15 mouse cellular contexts compared by ENCODE assay signal in genomic region chr5:102508162-102508561, GRCm38 (mm10).
"Had no signal": no experiment of that assay in that cellular context is flagged by ENCODE, and none has a peak within 500 bp of the region (broad histone marks: within the 10 kb centered on the region; RNA-seq: fewer than 3 reads in every experiment).

No protein-coding gene starts in this region.

- H3K4me2 ChIP-seq: limb, embryonic 15.5 days; liver, embryonic 12.5 days; midbrain, embryonic 12.5 days; neural tube, embryonic 15.5 days had no signal

- DNase-seq: kidney, adult 11 months; kidney, adult 9 months; kidney, postnatal 36 days; lung, postnatal 4 days; right cerebral cortex, adult 18-20 months; right cerebral cortex, postnatal 25 days; thymus, adult 2 months; thymus, postnatal 36 days had no signal

- H3K36me3 ChIP-seq: limb, embryonic 15.5 days; liver, embryonic 12.5 days; midbrain, embryonic 12.5 days; neural tube, embryonic 15.5 days had no signal

- H3K9me3 ChIP-seq: limb, embryonic 15.5 days; liver, embryonic 12.5 days; megakaryocyte, embryonic 14.5 days; midbrain, embryonic 12.5 days; neural tube, embryonic 15.5 days had no signal

- H3K27ac ChIP-seq: kidney, postnatal 0 days; limb, embryonic 15.5 days; liver, embryonic 12.5 days; midbrain, embryonic 12.5 days; neural tube, embryonic 15.5 days had no signal

- H3K4me1 ChIP-seq: liver, embryonic 12.5 days; midbrain, embryonic 12.5 days; neural tube, embryonic 15.5 days had no signal

- ATAC-seq: liver, embryonic 12.5 days had no signal

- H3K27me3 ChIP-seq: limb, embryonic 15.5 days; liver, embryonic 12.5 days; megakaryocyte, embryonic 14.5 days; midbrain, embryonic 12.5 days; neural tube, embryonic 15.5 days had no signal

- H3K9ac ChIP-seq: limb, embryonic 15.5 days; liver, embryonic 12.5 days; midbrain, embryonic 12.5 days; neural tube, embryonic 15.5 days had no signal

- H3K4me3 ChIP-seq: limb, embryonic 15.5 days; liver, embryonic 12.5 days; megakaryocyte, embryonic 14.5 days; midbrain, embryonic 12.5 days; myocyte; neural tube, embryonic 15.5 days had no signal
